Mouse (Mus musculus) heart, embryonic 14.5 days (tissue): ENCODE measurements around the gene Gm13278. TPM values are rescaled to one million over a fixed set of nuclear protein-coding genes. Genes with fewer than 3 reads are reported as not detected.

ENCODE experiments used
- polyA plus RNA-seq: library from polyadenylated mRNA; unstranded; fragments of >200 nt; fragmentation: Nextera tagmentation; extraction: Ambion mirVana; gene quantifications from 2 replicates; pipeline ENCODE4 v1.2.1, GENCODE M21; 2014

The Gm13278 gene
- polyA plus RNA-seq, 1 experiment from 2014 or later, result not detected

Other genes with a start within 250 kb of the Gm13278 start
- not detected in 2 replicates for gene Ifna15, start 233.3 kb upstream of the Gm13278 start, polyA plus RNA-seq
- not detected in 2 replicates for gene Ifna14, start 219.8 kb upstream of the Gm13278 start, polyA plus RNA-seq
- not detected in 2 replicates for gene Ifna9, start 199.2 kb upstream of the Gm13278 start, polyA plus RNA-seq
- gene Ifna12, start 188.2 kb upstream of the Gm13278 start, polyA plus RNA-seq, result not detected in 2 replicates
- not detected in 2 replicates for gene C87499, start 157.1 kb upstream of the Gm13278 start, polyA plus RNA-seq
- gene Ifna13, start 147.1 kb upstream of the Gm13278 start, polyA plus RNA-seq, result not detected in 2 replicates
- gene Ifna16, start 114.6 kb upstream of the Gm13278 start, polyA plus RNA-seq, result not detected in 2 replicates
- gene Ifna2, start 107.6 kb upstream of the Gm13278 start, polyA plus RNA-seq, result not detected in 2 replicates
- gene Ifnab, start 100.2 kb upstream of the Gm13278 start, polyA plus RNA-seq, result not detected in 2 replicates
- gene Gm26566, start 69.7 kb upstream of the Gm13278 start, polyA plus RNA-seq, result 1.6 and 1.7 TPM in 2 replicates
- 105 and 108 TPM in 2 replicates for gene Klhl9, start 69.1 kb upstream of the Gm13278 start, polyA plus RNA-seq
- not detected in 2 replicates for gene Gm13271, start 36.7 kb upstream of the Gm13278 start, polyA plus RNA-seq
- gene Gm13283, start 31.4 kb upstream of the Gm13278 start, polyA plus RNA-seq, result 0.49 TPM in 1 of 2 replicates, not detected in the other
- not detected in 2 replicates for gene Gm13290, start 17.7 kb upstream of the Gm13278 start, polyA plus RNA-seq
- not detected in 2 replicates for gene Gm13289, start 14.6 kb upstream of the Gm13278 start, polyA plus RNA-seq
- not detected in 2 replicates for gene Gm13272, start 11.7 kb upstream of the Gm13278 start, polyA plus RNA-seq
- gene Ifnz, start 9.4 kb upstream of the Gm13278 start, polyA plus RNA-seq, result not detected in 2 replicates
- not detected in 2 replicates for gene Gm13276, start 5.8 kb upstream of the Gm13278 start, polyA plus RNA-seq
- not detected in 2 replicates for gene Gm13277, start 2.9 kb upstream of the Gm13278 start, polyA plus RNA-seq
- not detected in 2 replicates for gene Gm13275, start 2.9 kb downstream of the Gm13278 start, polyA plus RNA-seq
- gene Gm13279, start 5.8 kb downstream of the Gm13278 start, polyA plus RNA-seq, result not detected in 2 replicates
- gene Gm13285, start 8.1 kb downstream of the Gm13278 start, polyA plus RNA-seq, result 0.66 and 0.80 TPM in 2 replicates
- gene Gm13287, start 11.7 kb downstream of the Gm13278 start, polyA plus RNA-seq, result not detected in 2 replicates
- gene Gm13288, start 14.0 kb downstream of the Gm13278 start, polyA plus RNA-seq, result 0.07 TPM in 1 of 2 replicates, not detected in the other
- gene Ifna7, start 24.7 kb downstream of the Gm13278 start, polyA plus RNA-seq, result not detected in 2 replicates
- gene Ifna11, start 28.4 kb downstream of the Gm13278 start, polyA plus RNA-seq, result not detected in 2 replicates
- not detected in 2 replicates for gene Ifna6, start 35.9 kb downstream of the Gm13278 start, polyA plus RNA-seq
- not detected in 2 replicates for gene Ifna5, start 44.0 kb downstream of the Gm13278 start, polyA plus RNA-seq
- gene Ifna4, start 50.3 kb downstream of the Gm13278 start, polyA plus RNA-seq, result not detected in 2 replicates
- not detected in 2 replicates for gene Ifna1, start 58.5 kb downstream of the Gm13278 start, polyA plus RNA-seq
- gene Ifne, start 88.7 kb downstream of the Gm13278 start, polyA plus RNA-seq, result not detected in 2 replicates